In the genomic region with DNA sequence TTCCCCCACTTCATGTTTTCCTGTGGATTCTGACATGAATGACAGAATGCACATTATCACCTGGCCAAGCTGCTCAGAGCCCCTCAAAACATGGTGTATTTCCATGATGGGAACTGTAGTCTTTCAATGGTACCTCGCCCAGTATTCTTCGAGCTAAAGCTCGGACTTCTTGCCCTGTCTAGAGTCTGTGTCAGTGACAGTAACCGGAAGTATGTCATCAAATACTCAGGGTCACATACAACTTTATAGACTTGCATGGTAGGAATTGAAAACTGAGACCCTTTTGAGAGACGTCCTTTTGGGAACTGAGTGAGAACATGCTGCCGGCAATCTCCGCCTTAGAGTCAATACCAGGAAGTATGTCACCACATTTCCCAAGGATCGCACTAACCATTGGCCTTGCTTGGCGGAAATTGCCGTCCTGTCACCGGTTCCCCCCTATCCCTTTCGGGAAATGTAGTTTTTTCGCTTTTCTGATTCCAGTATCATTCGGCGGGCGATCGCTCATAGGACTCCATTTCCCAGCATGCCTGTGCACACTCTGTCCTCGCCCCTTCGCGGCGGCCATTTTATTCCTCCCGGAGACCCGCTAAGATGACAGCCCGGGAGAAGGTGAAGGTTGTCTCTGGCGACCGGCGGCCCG, we compare ENCODE assay signal across 8 mouse cellular contexts. TPM values are rescaled to one million over a fixed set of nuclear protein-coding genes. Genes with fewer than 3 reads are reported as not detected.
DNase-seq lines count a peak whose midpoint lies in the region; ATAC-seq lines count a peak whose summit lies in the region.

Gene Fem1a (plus strand): TSS at position 572 of the 643 bp plus-strand sequence.

- DNase-seq in adipocyte (ENCODE audit: low spot score), result peak; percentile 99
- DNase-seq in embryo, embryonic 10 days (ENCODE audit: low spot score), result peak; percentile 98
- DNase-seq in gastrocnemius, postnatal 10 days, result peak; percentile 81
- peak; percentile 98 for DNase-seq in induced T-regulatory cell, adult 2 months (ENCODE audit: low read depth)
- peak; percentile 97 to 98 for DNase-seq in left cerebral cortex, adult 9 months (ENCODE audit: low spot score in 2 of 2)
- peak; percentile 89 for DNase-seq in right cerebral cortex, postnatal 14 days
- DNase-seq in urinary bladder, postnatal 4 days (ENCODE audit: low spot score in 2 of 2), result peak; percentile 91

- peak; percentile 78 for ATAC-seq in megakaryocyte progenitor cell, adult 5-6 weeks (replicated peaks; ENCODE audit: poor library complexity)

RNA-seq across cellular contexts. Expression of gene Fem1a, which starts in this region (rescaled TPM):
- 10 to 100 TPM; 91.9 to 99.8 TPM for total RNA-seq in gastrocnemius, postnatal 10 days (2021)
- total RNA-seq in megakaryocyte progenitor cell, adult 5-6 weeks (2015), result 15.3 and 15.9 TPM in 2 replicates
- 20.7 and 23.4 TPM in 2 replicates for total RNA-seq in megakaryocyte progenitor cell, adult 5-6 weeks (2017)

Comparison
In these comparisons a context has a peak if more than half of its experiments do, and no peak if none do; other contexts are left out.
1. Peak in every context shown above with its lines: DNase-seq and ATAC-seq.